Comparison of ENCODE assay signal across 16 mouse cellular contexts in the genomic region with DNA sequence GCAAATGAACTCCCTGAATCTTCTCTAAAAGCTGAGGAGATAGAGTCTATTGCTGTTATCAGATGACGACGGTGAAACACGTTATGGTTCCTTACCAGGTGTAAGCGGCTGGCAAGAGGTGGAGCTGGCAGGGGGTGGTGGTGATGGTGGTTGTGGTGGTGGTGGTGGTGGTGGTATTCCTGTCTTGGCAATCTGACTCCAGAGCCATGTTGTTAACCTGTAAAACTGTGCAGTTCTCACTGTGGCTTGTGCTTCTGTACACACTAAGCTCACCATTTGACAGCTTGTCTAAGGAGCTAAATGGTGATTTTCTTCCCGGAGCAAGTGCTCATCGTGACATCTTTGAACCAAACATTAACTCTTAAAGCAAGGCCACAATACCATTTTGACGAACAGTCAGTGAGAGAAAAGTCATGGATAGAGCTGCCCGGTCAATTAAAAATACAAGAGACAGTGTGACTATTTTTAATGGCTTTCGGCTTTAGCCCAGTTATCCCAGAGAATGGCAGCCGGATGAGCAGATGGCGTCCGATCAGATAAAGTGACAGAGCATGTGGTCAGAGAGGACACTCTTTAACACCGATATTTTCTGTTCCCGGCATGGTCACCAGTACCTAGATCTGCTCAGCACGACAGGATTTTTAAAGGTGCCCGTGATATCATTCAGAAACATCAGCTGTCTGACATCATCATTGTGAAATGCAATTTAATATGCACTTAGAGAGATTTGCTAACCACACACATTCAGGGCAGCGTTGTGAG. TPM values are rescaled to one million over a fixed set of nuclear protein-coding genes. Genes with fewer than 3 reads are reported as not detected.
DNase-seq lines count a peak whose midpoint lies in the region; ATAC-seq and TF ChIP-seq lines count a peak whose summit lies in the region.
"Had no signal": no experiment of that assay in that cellular context is flagged by ENCODE, and none has a peak within 500 bp of the region (broad histone marks: within the 10 kb centered on the region; RNA-seq: fewer than 3 reads in every experiment).

No protein-coding gene starts in this region.

- no peaks in the 10 kb centered on the region for H3K36me3 ChIP-seq in heart, embryonic 12.5 days

- intact Hi-C loops in gastrocnemius, postnatal 14 days (cut with DNase I; ENCODE audit: low total_unique reads) = no loop called here

- no peak for DNase-seq in layer of hippocampus, adult 2 months (ENCODE audit: low spot score in 2 of 2)
- DNase-seq in layer of hippocampus, adult 18-20 months (ENCODE audit: low spot score in 2 of 2) = no peak
- peak; percentile 3 for DNase-seq in right cerebral cortex, postnatal 4 days
- no peak for DNase-seq in right cerebral cortex, postnatal 25 days
- peak; percentile 70 to 85 for DNase-seq in cerebellum, postnatal 14 days
- DNase-seq in adrenal gland, adult 8-10 months = no peak
- no peak for DNase-seq in gastrocnemius, postnatal 14 days
- DNase-seq: embryo, embryonic 11 days; gastrocnemius, postnatal 10 days; heart, postnatal 4 days; kidney, adult 2 months; kidney, postnatal 36 days; liver had no signal

- no peak overlapping the region for H3K9ac ChIP-seq in heart, embryonic 12.5 days
- H3K9ac ChIP-seq: lung, embryonic 14.5 days had no signal

- no peaks in the 10 kb centered on the region for H3K27me3 ChIP-seq in heart, embryonic 12.5 days (replicated peaks)

- H3K27ac ChIP-seq in layer of hippocampus, adult 2 months = peak overlapping the region; percentile 51; the same call in 1 of the 2 replicates
- no peak overlapping the region for H3K27ac ChIP-seq in heart, embryonic 12.5 days (ENCODE audit: poor library complexity, severe bottlenecking)

- TF ChIP-seq CTCF in layer of hippocampus, adult 2 months (conservative IDR thresholded peaks at IDR 0.05) = no peak

- ATAC-seq in heart, embryonic 12.5 days (ENCODE audit: insufficient number of reproducible peaks, low FRiP score) = no peak

- WGBS in heart, embryonic 12.5 days = 76% methylated on average over 17 of the region's 17 CpGs

- H3K4me3 ChIP-seq in layer of hippocampus, adult 2 months = peak overlapping the region; percentile 18; the same call in 1 of the 2 replicates
- no peak overlapping the region for H3K4me3 ChIP-seq in heart, embryonic 12.5 days

- H3K4me1 ChIP-seq in heart, embryonic 12.5 days (replicated peaks) = no peaks in the 10 kb centered on the region

- H3K4me2 ChIP-seq in heart, embryonic 12.5 days = no peak overlapping the region
- H3K4me2 ChIP-seq: lung, embryonic 14.5 days had no signal

- no peaks in the 10 kb centered on the region for H3K9me3 ChIP-seq in heart, embryonic 12.5 days (replicated peaks)

RNA-seq across cellular contexts. Expression of gene Hcn1, which starts 56.5 kb away (rescaled TPM):
- 10 to 100 TPM; 39.2 to 39.8 TPM for total RNA-seq in layer of hippocampus, adult 2 months (2021)
- 10 to 100 TPM; 38.2 to 38.5 TPM for total RNA-seq in layer of hippocampus, adult 18-20 months (2021)
- 0.11 and 0.15 TPM in 2 replicates for polyA plus RNA-seq in heart, embryonic 12.5 days (2016; fragmentation: Nextera tagmentation; extraction: Ambion mirVana)
- total RNA-seq in adrenal gland, adult 8-10 months (2022) = under 1 TPM in 3 of 4 experiments, not detected in 1; 0.03 to 0.12 (median 0.10) TPM
- under 1 TPM; 0.07 to 0.21 TPM for total RNA-seq in gastrocnemius, postnatal 14 days (2021)
- total RNA-seq: MEL had no signal

Comparison
In these comparisons a context has a peak if more than half of its experiments do, and no peak if none do; other contexts are left out.
1. DNase-seq: peak in right cerebral cortex, postnatal 4 days (single experiment) and cerebellum, postnatal 14 days (2 of 2); none in layer of hippocampus, adult 2 months (0 of 2), layer of hippocampus, adult 18-20 months (0 of 2), right cerebral cortex, postnatal 25 days (single experiment), adrenal gland, adult 8-10 months (single experiment) and gastrocnemius, postnatal 14 days (single experiment).
2. RNA of gene Hcn1, which starts 56.5 kb away (total RNA-seq): 39.2 to 39.8 TPM in layer of hippocampus, adult 2 months and 38.2 to 38.5 TPM in layer of hippocampus, adult 18-20 months; 0.07 to 0.21 TPM in gastrocnemius, postnatal 14 days and 0.03 to 0.12 TPM in adrenal gland, adult 8-10 months; every median in the first group is over 10 times any median in the second.